Mouse (Mus musculus) midbrain, embryonic 16.5 days (tissue): ENCODE results near the gene Apol9b. TPM values are rescaled to one million over a fixed set of nuclear protein-coding genes. Genes with fewer than 3 reads are reported as not detected.
"Not testable (repeated sequence)": the region's sequence is repeated elsewhere in the genome, so short reads cannot be mapped to it uniquely, and the experiment has no call there.

Experiments used
- ATAC-seq: fragments of 200-750 bp; cut with Nextera tagmentation; 2 replicates; pipeline ENCODE4 v1.8.0; 2017; ENCODE audit warnings: moderate TSS enrichment
- H3K27ac ChIP-seq: fragments of 300-500 bp; sonication (generic); 2 replicates; pipeline ENCODE4 v1.5.1; 2014; ENCODE audit warnings: mild to moderate bottlenecking, low read length, mixed read lengths
- H3K27me3 ChIP-seq: fragments of 300-500 bp; sonication (generic); 2 replicates; pipeline ENCODE4 v1.6.1; 2014; ENCODE audit warnings: low read depth, low read length, mixed read lengths; ENCODE audit not compliant: control insufficient read depth, insufficient read depth
- H3K36me3 ChIP-seq: fragments of 300-500 bp; sonication (generic); 2 replicates; pipeline ENCODE4 v1.6.1; 2014; ENCODE audit warnings: mild to moderate bottlenecking, low read length, moderate library complexity, mixed read lengths; ENCODE audit not compliant: control insufficient read depth, insufficient read depth
- H3K4me1 ChIP-seq: fragments of 300-500 bp; sonication (generic); 2 replicates; pipeline ENCODE4 v1.6.1; 2014; ENCODE audit warnings: mild to moderate bottlenecking, low read length, mixed read lengths; ENCODE audit not compliant: control insufficient read depth, insufficient read depth
- H3K4me2 ChIP-seq: fragments of 300-500 bp; sonication (generic); 2 replicates; pipeline ENCODE4 v1.6.1; 2014; ENCODE audit warnings: mild to moderate bottlenecking, low read length, mixed read lengths
- H3K4me3 ChIP-seq: fragments of 300-500 bp; sonication (generic); 2 replicates; pipeline ENCODE4 v1.5.1; 2014; ENCODE audit warnings: low read depth, mild to moderate bottlenecking, low read length, moderate library complexity, mixed read lengths
- H3K9ac ChIP-seq: fragments of 300-500 bp; sonication (generic); 2 replicates; pipeline ENCODE4 v1.6.1; 2014; ENCODE audit warnings: low read depth, low read length, mixed read lengths
- H3K9me3 ChIP-seq: fragments of 300-500 bp; sonication (generic); replicated peaks from 2 replicates; pipeline ENCODE4 v1.6.1; 2014; ENCODE audit warnings: mild to moderate bottlenecking, low read length, mixed read lengths; ENCODE audit not compliant: control insufficient read depth, poor library complexity, severe bottlenecking
- WGBS: fragments of 180-500 bp; shearing (Covaris S2); extraction: QIAGEN DNeasy Blood & Tissue Kit; methylation state at CpG from one replicate; pipeline ENCODE4 v1.1.7; 2014; 5-methylcytosine and 5-hydroxymethylcytosine counted together
- polyA plus RNA-seq: library from polyadenylated mRNA; unstranded; fragments of >200 nt; fragmentation: Nextera tagmentation; extraction: Ambion mirVana; gene quantifications from 2 replicates; pipeline ENCODE4 v1.2.1, GENCODE M21; 2015

Gene Apol9b
- polyA plus RNA-seq, 1 experiment from 2014 or later = not detected

DNA sequence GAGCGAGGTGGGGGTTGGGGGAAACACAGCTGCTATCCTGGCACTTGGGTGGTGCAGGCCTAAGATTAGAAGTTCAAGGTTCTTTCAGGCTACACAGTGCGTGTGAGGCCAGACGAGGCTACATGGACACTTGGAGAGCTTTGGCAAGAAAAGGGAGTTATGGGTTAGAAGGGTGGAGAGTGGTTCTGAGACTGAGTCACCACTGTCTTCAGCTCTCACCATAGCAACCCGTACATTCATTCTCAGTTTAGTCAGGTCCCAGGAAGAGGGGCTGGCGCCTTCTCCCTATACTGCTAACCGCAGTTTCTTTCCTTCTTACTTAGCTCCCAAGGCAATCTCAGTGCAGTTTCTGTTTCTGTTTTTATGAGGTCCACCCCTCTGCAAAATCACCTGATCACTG lies 12.7 kb downstream of the Apol9b start:
- H3K9me3 ChIP-seq, H3K36me3 ChIP-seq, H3K4me3 ChIP-seq, H3K4me2 ChIP-seq, H3K9ac ChIP-seq, ATAC-seq, H3K27ac ChIP-seq, H3K27me3 ChIP-seq, H3K4me1 ChIP-seq: not testable (repeated sequence)
- 87% methylated on average over 6 of the region's 6 CpGs for WGBS

DNA sequence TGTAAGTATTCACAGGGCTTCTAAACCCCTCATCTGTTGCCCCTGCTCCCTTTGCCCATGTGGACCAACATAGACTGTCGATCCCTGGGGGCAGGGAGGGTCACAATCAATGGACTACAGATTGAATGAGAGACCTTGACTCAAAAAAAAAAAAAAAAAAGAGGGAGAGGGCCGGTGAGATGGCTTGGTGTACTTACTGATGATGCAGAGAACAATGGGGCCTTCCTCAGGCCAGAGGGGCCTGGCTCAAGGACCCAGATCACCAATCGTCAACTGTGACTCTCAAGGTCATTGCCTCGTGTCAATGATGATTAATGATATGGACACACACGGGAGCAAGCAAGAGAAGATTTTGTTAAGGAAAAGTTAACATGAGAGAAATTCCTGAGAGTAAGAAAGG lies 15.8 kb downstream of the Apol9b start:
- Histone ChIP-seq H3K27me3 (no peaks in the 10 kb centered on the region), H3K4me3 (no peak overlapping the region), H3K27ac (no peak overlapping the region), H3K9me3 (no peaks in the 10 kb centered on the region), H3K9ac (no peak overlapping the region), H3K4me1 (no peaks in the 10 kb centered on the region), H3K36me3 (no peaks in the 10 kb centered on the region), H3K4me2 (no peak overlapping the region)
- WGBS = 41% methylated on average over 5 of the region's 5 CpGs
- ATAC-seq = no peak

DNA sequence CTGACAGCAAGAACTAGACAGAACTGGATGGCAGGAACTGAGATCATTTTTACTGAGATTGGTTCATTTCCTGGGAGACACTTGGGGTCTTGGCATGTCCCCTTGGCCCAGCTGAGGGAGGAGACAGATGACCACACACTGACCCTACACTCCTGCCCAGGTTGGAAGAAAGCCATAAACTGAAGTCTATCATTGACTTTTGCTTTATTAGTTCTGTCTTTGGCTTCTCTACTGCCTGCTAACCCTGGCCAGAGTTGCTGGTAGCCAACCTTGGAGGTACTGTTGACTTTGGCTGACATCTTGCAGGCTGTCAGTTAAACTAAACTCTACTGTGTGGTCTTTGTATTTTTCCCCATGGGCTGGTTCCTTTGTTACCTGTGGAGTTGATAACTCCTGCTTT lies 16.2 kb downstream of the Apol9b start:
- no peak for ATAC-seq
- no peaks in the 10 kb centered on the region for H3K27me3 ChIP-seq
- H3K4me1 ChIP-seq = no peaks in the 10 kb centered on the region
- no peak overlapping the region for H3K9ac ChIP-seq
- H3K27ac ChIP-seq = no peak overlapping the region
- H3K4me3 ChIP-seq = no peak overlapping the region
- H3K36me3 ChIP-seq = no peaks in the 10 kb centered on the region
- H3K4me2 ChIP-seq = no peak overlapping the region
- H3K9me3 ChIP-seq = no peaks in the 10 kb centered on the region

DNA sequence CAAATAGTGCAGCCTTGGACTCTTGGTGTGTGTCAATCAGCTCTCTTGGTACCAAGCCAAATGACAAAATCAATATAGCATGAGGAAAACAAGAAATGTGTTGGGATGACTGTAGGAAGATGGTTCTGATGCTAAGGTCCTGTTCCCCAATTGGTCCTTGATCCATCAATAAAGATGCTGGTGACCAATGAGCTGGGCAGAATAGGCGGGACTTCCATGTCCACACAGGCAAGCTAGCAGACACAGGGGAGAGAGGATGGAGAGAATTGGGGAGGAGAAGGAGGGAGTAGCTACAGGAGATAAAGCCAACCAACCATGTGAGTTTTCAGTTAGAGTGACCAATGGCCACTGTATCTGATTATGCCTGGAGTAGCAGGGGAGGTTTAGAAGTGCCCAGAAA lies 17.5 kb downstream of the Apol9b start:
- WGBS = 100% methylated on average over 1 of the region's 1 CpGs
- Histone ChIP-seq H3K9me3 (no peaks in the 10 kb centered on the region), H3K27me3 (no peaks in the 10 kb centered on the region), H3K4me1 (no peaks in the 10 kb centered on the region), H3K27ac (no peak overlapping the region), H3K4me3 (no peak overlapping the region), H3K9ac (no peak overlapping the region), H3K36me3 (no peaks in the 10 kb centered on the region), H3K4me2 (no peak overlapping the region)
- ATAC-seq = no peak

DNA sequence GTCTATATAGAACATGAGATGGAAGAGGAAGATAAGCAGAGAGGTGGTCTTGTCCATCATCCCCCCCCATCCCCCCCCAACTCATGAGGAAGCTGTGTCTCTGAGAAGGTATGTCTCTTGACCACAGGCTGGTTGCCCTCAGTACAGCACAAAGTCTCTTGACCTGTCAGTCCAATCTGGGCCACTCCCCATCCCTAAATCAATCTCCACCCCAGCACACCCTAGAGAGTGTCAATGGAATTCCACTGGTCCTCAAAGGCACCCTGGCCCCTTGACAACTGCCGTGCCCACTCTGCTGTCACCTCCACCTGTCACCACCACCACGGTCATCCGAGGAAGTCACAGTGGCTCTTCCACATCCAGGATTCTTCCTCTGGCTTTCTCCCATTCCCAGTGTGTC lies 19.6 kb downstream of the Apol9b start:
- H3K4me1 ChIP-seq = peaks cover 3% of the 10 kb centered on the region; the same call in 1 of the 2 replicates
- no peaks in the 10 kb centered on the region for H3K36me3 ChIP-seq
- ATAC-seq = no peak
- no peaks in the 10 kb centered on the region for H3K9me3 ChIP-seq
- H3K27me3 ChIP-seq = no peaks in the 10 kb centered on the region
- H3K27ac ChIP-seq = no peak overlapping the region
- H3K4me2 ChIP-seq = no peak overlapping the region
- WGBS = 93% methylated on average over 3 of the region's 3 CpGs
- H3K4me3 ChIP-seq = no peak overlapping the region
- H3K9ac ChIP-seq = no peak overlapping the region

DNA sequence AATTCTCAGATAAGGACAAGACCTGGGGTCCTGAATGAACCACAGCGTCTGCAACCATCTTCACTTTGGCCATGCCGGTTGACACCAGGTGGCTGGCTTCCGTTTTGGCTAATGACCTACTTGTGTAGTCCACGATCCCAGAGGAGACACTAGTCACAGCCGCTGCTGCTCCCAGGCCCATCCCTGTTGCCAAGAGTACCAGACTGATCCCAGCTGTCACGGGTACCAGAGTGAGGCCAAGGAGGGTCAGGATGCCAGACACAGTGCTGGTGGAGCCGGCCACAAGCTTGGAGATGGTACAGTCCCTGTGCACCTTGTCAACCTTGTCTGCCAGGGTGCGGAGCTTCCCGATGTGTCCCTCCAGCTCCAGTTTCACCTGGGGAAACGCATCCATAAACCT lies 20.9 kb downstream of the Apol9b start:
- no peak overlapping the region for H3K9ac ChIP-seq
- H3K9me3 ChIP-seq = no peaks in the 10 kb centered on the region
- no peak overlapping the region for H3K4me3 ChIP-seq
- H3K4me1 ChIP-seq = peaks cover 3% of the 10 kb centered on the region; the same call in 1 of the 2 replicates
- no peaks in the 10 kb centered on the region for H3K27me3 ChIP-seq
- no peak overlapping the region for H3K27ac ChIP-seq
- no peak overlapping the region for H3K4me2 ChIP-seq
- ATAC-seq = no peak
- 90% methylated on average over 10 of the region's 10 CpGs for WGBS
- no peaks in the 10 kb centered on the region for H3K36me3 ChIP-seq

DNA sequence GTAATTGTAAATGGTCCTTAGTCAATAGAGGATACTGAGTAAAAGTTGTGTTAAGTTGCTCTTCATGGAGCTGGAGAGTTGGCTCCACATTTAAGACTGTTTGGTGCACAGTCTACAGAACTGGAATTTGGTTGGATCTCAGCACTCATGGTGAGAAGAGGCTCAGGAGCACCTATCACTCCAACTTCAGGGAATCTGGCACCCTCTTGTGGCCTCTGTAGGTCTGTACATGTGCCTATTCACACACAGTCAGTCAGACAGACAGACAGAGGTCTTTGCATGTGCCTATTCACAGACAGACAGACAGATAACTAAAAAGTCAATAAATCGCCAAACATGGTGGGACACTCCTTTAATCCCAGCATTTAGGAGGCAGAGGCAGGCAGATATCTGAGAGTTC lies 21.6 kb downstream of the Apol9b start:
- no peaks in the 10 kb centered on the region for H3K36me3 ChIP-seq
- 30% methylated on average over 1 of the region's 1 CpGs for WGBS
- no peaks in the 10 kb centered on the region for H3K27me3 ChIP-seq
- H3K27ac ChIP-seq = no peak overlapping the region
- H3K4me1 ChIP-seq = peaks cover 3% of the 10 kb centered on the region; the same call in 1 of the 2 replicates
- H3K9ac ChIP-seq = no peak overlapping the region
- no peak for ATAC-seq
- no peak overlapping the region for H3K4me2 ChIP-seq
- no peaks in the 10 kb centered on the region for H3K9me3 ChIP-seq
- no peak overlapping the region for H3K4me3 ChIP-seq

DNA sequence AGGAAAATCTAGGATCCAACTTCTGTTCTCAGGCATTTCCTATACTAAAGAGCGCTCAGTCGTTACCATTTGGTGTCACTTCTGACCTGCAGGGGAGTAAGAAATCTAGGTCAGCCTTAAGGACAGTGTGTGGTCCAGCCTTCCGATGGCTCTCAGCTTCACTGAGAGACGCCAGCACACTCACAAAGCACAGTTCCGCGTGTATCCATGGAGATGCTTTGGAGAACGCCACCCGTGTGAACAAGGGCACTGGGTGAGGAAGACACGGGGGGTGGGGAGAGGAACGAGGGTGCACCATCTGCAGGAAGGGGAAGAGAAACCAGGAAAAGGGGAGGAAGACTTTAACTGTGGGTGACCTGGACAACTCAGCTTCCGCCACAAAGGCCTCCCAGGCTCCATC lies 23.6 kb downstream of the Apol9b start:
- ATAC-seq = no peak
- Histone ChIP-seq H3K4me2 (no peak overlapping the region), H3K27me3 (no peaks in the 10 kb centered on the region), H3K4me3 (no peak overlapping the region), H3K4me1 (peaks cover 3% of the 10 kb centered on the region; the same call in 1 of the 2 replicates), H3K9ac (no peak overlapping the region), H3K9me3 (no peaks in the 10 kb centered on the region), H3K36me3 (no peaks in the 10 kb centered on the region), H3K27ac (no peak overlapping the region)
- WGBS = 56% methylated on average over 11 of the region's 11 CpGs

DNA sequence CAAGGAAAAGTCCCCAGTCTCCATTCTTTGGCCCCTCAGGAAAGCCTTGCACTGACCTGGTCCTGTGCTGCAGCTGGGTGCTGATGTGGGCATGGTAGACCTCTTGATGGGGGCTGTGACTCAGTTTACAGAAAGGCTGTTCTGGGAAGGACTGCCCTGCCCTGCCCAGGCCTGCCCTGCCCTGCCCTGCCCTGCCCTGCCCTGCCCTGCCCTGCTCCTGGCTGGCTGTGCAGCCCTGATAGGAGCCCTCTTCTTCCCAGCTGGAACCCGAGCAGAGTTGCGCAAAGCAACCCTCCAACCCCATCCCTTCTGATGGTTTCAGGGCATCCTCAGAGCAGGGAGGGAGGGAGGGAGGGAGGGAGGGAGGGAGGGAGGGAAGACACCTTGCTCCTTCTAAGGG lies 26.3 kb downstream of the Apol9b start:
- WGBS = 55% methylated on average over 2 of the region's 2 CpGs

DNA sequence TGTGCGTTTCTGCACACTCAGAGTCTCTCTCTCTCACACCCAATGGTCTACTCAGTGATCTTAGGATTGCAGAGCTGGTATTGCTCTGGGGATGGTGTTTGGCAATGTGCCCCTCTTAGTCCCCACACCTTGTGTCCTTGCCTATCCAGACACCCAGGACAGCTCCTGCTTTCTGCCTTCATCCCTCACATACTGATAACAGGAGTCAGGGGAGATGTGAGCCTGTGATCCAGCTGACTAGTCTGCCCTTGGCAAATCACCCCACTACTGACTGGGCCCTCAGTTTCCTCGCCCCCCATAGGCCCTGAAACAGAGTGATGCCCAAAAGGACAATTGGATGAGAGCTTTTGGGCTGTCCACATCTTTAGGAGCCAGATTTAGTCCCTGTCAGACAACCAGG lies 27.2 kb downstream of the Apol9b start:
- no peaks in the 10 kb centered on the region for H3K27me3 ChIP-seq
- no peaks in the 10 kb centered on the region; the same call in 1 of the 2 replicates for H3K36me3 ChIP-seq
- no peak overlapping the region for H3K27ac ChIP-seq
- H3K4me1 ChIP-seq = peaks cover 3% of the 10 kb centered on the region; the same call in 1 of the 2 replicates
- no peak overlapping the region for H3K4me3 ChIP-seq
- H3K9ac ChIP-seq = no peak overlapping the region
- no peak overlapping the region for H3K4me2 ChIP-seq
- no peak for ATAC-seq
- no peaks in the 10 kb centered on the region for H3K9me3 ChIP-seq
- 63% methylated on average over 2 of the region's 2 CpGs for WGBS

More for the DNA sequence above, 26.3 kb downstream of the Apol9b start:
- Histone ChIP-seq H3K9me3 (no peaks in the 10 kb centered on the region), H3K27me3 (no peaks in the 10 kb centered on the region), H3K27ac (no peak overlapping the region), H3K36me3 (no peaks in the 10 kb centered on the region), H3K4me1 (peaks cover 3% of the 10 kb centered on the region; the same call in 1 of the 2 replicates), H3K9ac (no peak overlapping the region), H3K4me3 (no peak overlapping the region), H3K4me2 (no peak overlapping the region)
- ATAC-seq = no peak
